Mouse (Mus musculus): ENCODE measurements around the gene Fgd6. TPM values are rescaled to one million over a fixed set of nuclear protein-coding genes. Genes with fewer than 3 reads are reported as not detected.

Fgd6 gene
- polyA plus RNA-seq, 1 experiment from 2014 or later, result 4.0 TPM

Other genes starting within 250 kb of the Fgd6 start
- 6.6 and 7.7 TPM in 2 replicates for gene Usp44, start 204.4 kb upstream of the Fgd6 start, polyA plus RNA-seq (2016; fragmentation: Nextera tagmentation; extraction: Ambion mirVana)
- gene Metap2, start 138.9 kb upstream of the Fgd6 start, polyA plus RNA-seq (2016; fragmentation: Nextera tagmentation; extraction: Ambion mirVana), result 243 and 251 TPM in 2 replicates
- gene Vezt, start 184 bp upstream of the Fgd6 start, polyA plus RNA-seq (2016; fragmentation: Nextera tagmentation; extraction: Ambion mirVana), result 24.8 and 25.0 TPM in 2 replicates
- gene Nr2c1, start 112.0 kb downstream of the Fgd6 start, polyA plus RNA-seq (2016; fragmentation: Nextera tagmentation; extraction: Ambion mirVana), result 12.1 and 12.8 TPM in 2 replicates
- gene Ndufa12, start 162.7 kb downstream of the Fgd6 start, polyA plus RNA-seq (2016; fragmentation: Nextera tagmentation; extraction: Ambion mirVana), result 539 and 546 TPM in 2 replicates

All from embryonic facial prominence, embryonic 10.5 days (tissue).